Mouse (Mus musculus): Measurements from ENCODE around the gene Nrarp. TPM values are rescaled to one million over a fixed set of nuclear protein-coding genes. Genes with fewer than 3 reads are reported as not detected.

Nrarp gene
- polyA plus RNA-seq (2012; rRNA removed), result 46.0 and 69.2 TPM in 2 replicates

DNA sequence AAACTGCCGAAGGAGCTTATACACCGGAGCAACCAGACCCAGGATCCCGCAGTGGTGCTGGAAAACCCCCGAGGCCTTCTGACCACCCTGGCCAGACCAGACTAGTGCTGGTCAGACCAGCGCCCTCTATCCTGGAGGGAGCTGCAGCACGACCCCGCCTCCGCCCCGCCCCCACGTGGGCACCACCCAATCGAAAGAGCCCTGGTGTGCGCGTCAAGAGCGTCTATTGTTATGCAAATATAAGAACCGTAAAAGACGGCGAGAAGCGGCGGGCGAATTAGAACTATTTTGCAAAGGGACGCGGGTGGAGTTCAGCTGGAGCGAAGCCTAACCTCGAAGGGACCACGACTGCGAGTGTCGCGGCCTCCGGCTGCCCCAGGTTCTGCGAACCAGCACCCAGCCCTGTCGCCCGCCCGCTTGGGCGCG, at the start of gene Nrarp:
Gene Nrarp (plus strand): TSS at position 281 of the 426 bp plus-strand sequence.
- under 1% methylated on average over 35 of the region's 35 CpGs for WGBS
- TF ChIP-seq POLR2A (IDR thresholded peaks at IDR 0.05; ENCODE audit: borderline replicate concordance, extremely low read depth, low read depth, low read length) (peak; percentile 75; the same call in 1 of the 2 replicates), CTCF (IDR thresholded peaks at IDR 0.05; ENCODE audit: insufficient read depth, low read length) (0 out of 2 replicates have a peak, but pooled peaks have one; percentile 20)
- H3K4me3 ChIP-seq (replicated peaks; ENCODE audit: extremely low read depth, low read depth, low read length), result peak within 1 kb of the TSS; percentile 67
- peak; percentile 91 for DNase-seq
- peaks cover 24% of the 10 kb centered on the region for H3K4me1 ChIP-seq (ENCODE audit: control insufficient read depth, insufficient read depth, low read length)

DNA sequence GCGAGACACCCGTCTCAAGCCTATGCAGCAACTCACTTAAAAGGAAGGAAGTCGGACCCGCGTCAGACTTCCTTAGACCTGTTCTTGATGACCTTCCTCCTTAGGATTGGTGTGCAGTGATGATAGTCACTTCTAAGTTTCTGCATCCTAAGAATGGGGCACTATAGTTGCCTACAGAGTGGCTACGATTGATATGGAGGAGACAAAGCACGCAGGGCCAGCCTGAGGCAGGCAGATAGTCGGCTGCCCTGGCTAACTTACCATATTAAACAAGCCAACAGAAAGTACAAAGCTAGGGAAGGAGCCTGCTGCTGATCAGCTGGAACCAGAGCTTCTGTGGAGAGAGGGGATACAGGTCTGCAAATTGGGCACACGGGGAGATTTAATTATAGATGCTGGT, 49.0 kb upstream of the Nrarp start:
- H3K4me3 ChIP-seq (replicated peaks; ENCODE audit: extremely low read depth, low read depth, low read length), result no peak overlapping the region
- TF ChIP-seq POLR2A (IDR thresholded peaks at IDR 0.05; ENCODE audit: borderline replicate concordance, extremely low read depth, low read depth, low read length), result no peak
- TF ChIP-seq CTCF (IDR thresholded peaks at IDR 0.05; ENCODE audit: insufficient read depth, low read length), result no peak
- 57% methylated on average over 9 of the region's 9 CpGs for WGBS

DNA sequence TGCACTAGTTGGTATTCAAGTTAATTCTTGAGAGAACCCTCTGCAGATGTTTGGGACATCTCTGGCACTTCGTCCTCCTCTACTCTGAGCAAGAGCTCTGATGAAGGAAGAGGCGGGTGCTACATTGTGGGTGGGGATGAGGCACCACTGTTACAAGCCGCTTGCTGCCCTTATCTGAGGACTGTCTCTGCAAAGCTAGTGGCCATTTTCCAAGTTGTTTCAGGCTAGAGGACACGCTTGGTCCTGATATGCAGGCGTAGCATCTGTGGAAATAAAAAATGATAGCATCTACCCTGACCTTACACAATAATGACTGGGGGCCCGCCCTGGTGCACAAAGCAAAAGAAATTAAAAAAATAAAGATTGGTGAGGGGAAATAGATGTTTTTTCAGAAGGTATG, 42.7 kb upstream of the Nrarp start:
- no peaks in the 10 kb centered on the region for H3K4me1 ChIP-seq (ENCODE audit: control insufficient read depth, insufficient read depth, low read length)
- no peak for DNase-seq
- 28% methylated on average over 6 of the region's 6 CpGs for WGBS
- TF ChIP-seq CTCF (IDR thresholded peaks at IDR 0.05; ENCODE audit: insufficient read depth, low read length) (no peak), POLR2A (IDR thresholded peaks at IDR 0.05; ENCODE audit: borderline replicate concordance, extremely low read depth, low read depth, low read length) (no peak)
- no peak overlapping the region for H3K4me3 ChIP-seq (replicated peaks; ENCODE audit: extremely low read depth, low read depth, low read length)

More for the DNA sequence above, 49.0 kb upstream of the Nrarp start:
- no peak for DNase-seq
- H3K4me1 ChIP-seq (ENCODE audit: control insufficient read depth, insufficient read depth, low read length), result no peaks in the 10 kb centered on the region

DNA sequence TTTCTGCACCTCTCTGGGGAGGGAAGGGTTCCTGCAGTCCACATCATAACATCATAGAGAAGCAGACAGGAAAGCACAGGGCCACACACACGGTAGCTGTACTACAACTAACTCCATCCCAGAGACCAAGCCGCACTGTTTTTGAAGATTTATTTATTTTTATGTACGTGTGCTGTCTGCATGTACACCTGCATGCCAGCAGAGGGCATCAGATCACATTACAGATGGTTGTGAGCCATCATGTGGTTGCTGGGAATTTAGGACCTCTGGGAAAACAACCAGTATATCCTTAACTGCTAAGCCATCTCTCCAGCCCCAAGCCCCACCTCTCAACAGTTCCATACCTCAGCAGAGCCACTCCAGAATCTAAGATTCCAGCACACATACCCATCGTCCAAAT, 39.4 kb upstream of the Nrarp start:
- Histone ChIP-seq H3K4me3 (replicated peaks; ENCODE audit: extremely low read depth, low read depth, low read length) (no peak overlapping the region), H3K4me1 (ENCODE audit: control insufficient read depth, insufficient read depth, low read length) (peaks cover 12% of the 10 kb centered on the region)
- WGBS, result 61% methylated on average over 4 of the region's 4 CpGs
- TF ChIP-seq CTCF (IDR thresholded peaks at IDR 0.05; ENCODE audit: insufficient read depth, low read length) (no peak), POLR2A (IDR thresholded peaks at IDR 0.05; ENCODE audit: borderline replicate concordance, extremely low read depth, low read depth, low read length) (no peak)
- DNase-seq, result no peak

DNA sequence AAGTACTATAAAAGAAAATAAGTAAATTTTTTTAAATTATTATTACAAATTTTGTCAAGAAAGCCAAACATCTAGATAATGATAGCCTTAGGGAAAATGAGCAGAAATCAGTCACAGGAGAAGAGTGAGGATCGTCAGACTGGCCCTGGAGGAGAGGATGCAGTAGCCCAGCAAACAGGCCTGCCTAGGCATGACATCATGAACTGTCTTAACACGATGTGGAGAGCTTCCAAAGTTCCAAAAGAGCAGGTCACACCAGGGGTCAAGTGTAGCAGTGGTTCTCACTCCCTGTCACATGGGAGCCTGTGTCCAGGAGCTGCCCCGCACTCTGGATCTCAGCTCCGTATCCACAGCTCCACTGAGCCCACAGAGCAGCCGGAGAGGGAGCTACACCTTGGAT, 38.6 kb upstream of the Nrarp start:
- Histone ChIP-seq H3K4me3 (replicated peaks; ENCODE audit: extremely low read depth, low read depth, low read length) (no peak overlapping the region), H3K4me1 (ENCODE audit: control insufficient read depth, insufficient read depth, low read length) (peaks cover 15% of the 10 kb centered on the region)
- no peak for DNase-seq
- no peak for TF ChIP-seq POLR2A (IDR thresholded peaks at IDR 0.05; ENCODE audit: borderline replicate concordance, extremely low read depth, low read depth, low read length)
- TF ChIP-seq CTCF (IDR thresholded peaks at IDR 0.05; ENCODE audit: insufficient read depth, low read length), result no peak
- WGBS, result 69% methylated on average over 5 of the region's 5 CpGs

DNA sequence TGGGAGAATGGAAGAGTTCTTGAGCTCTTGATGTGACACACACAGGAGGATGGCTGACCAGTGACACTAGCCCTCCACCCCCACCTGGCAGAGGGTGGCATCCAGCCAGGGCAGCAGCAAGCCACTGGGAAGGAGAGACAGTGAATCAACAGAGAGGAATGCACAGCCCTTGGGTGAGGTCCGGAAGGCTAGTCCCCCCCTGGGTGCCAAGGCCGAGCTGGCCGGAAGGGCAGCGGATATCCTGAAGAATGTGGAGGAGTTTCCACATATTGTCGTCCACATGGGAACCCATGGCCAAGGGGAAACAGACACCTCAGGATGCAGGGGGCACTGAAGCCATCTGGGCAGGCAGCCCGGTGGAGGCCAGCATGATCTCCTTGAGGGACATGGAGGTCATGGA, 35.2 kb upstream of the Nrarp start:
- peaks cover 15% of the 10 kb centered on the region for H3K4me1 ChIP-seq (ENCODE audit: control insufficient read depth, insufficient read depth, low read length)
- H3K4me3 ChIP-seq (replicated peaks; ENCODE audit: extremely low read depth, low read depth, low read length), result no peak overlapping the region
- 42% methylated on average over 6 of the region's 6 CpGs for WGBS
- TF ChIP-seq CTCF (IDR thresholded peaks at IDR 0.05; ENCODE audit: insufficient read depth, low read length) (no peak), POLR2A (IDR thresholded peaks at IDR 0.05; ENCODE audit: borderline replicate concordance, extremely low read depth, low read depth, low read length) (no peak)
- DNase-seq, result peak; percentile 52

DNA sequence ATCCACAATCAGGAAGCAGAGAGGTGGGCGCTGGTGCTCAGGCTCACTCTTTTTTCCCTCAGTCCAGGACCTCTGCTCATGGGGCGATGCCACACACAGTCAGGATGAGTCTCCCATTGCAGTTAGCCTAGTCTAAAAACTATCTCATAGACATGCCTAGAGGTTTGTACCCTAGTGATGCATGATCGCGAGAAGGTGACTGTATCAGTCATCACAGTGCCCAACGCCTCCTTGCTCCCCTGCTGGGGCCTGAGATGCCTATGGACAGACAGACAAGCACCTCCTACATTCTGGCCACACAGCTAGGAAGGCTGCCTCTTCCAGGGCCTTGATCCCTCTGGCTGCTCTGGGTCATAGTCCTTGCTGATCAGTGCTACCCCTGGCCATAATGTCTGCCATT, 33.2 kb upstream of the Nrarp start:
- Histone ChIP-seq H3K4me1 (ENCODE audit: control insufficient read depth, insufficient read depth, low read length) (peaks cover 18% of the 10 kb centered on the region), H3K4me3 (replicated peaks; ENCODE audit: extremely low read depth, low read depth, low read length) (no peak overlapping the region)
- WGBS, result 86% methylated on average over 5 of the region's 5 CpGs
- no peak for DNase-seq
- TF ChIP-seq CTCF (IDR thresholded peaks at IDR 0.05; ENCODE audit: insufficient read depth, low read length) (no peak), POLR2A (IDR thresholded peaks at IDR 0.05; ENCODE audit: borderline replicate concordance, extremely low read depth, low read depth, low read length) (no peak)

DNA sequence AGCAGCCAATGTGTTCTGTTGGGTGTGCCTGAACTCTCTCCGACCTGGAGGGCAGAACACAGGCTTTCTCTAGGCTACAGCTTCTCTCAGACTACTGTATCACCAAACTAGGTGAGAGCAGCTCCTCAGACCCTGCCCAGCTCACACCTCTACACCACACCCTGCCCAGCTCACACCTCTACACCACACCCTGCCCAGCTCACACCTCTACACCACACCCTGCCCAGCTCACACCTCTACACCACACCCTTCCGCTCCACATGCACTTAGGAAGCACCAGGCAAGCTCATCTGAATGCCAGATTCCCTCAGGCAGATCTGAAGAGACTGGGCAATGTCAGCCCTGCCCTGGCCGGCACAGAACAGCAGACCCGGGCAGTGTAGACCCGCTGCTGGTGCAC, 32.7 kb upstream of the Nrarp start:
- WGBS, result 79% methylated on average over 5 of the region's 5 CpGs
- no peak overlapping the region for H3K4me3 ChIP-seq (replicated peaks; ENCODE audit: extremely low read depth, low read depth, low read length)
- H3K4me1 ChIP-seq (ENCODE audit: control insufficient read depth, insufficient read depth, low read length), result peaks cover 18% of the 10 kb centered on the region
- TF ChIP-seq POLR2A (IDR thresholded peaks at IDR 0.05; ENCODE audit: borderline replicate concordance, extremely low read depth, low read depth, low read length), result no peak
- TF ChIP-seq CTCF (IDR thresholded peaks at IDR 0.05; ENCODE audit: insufficient read depth, low read length), result no peak
- DNase-seq, result no peak

DNA sequence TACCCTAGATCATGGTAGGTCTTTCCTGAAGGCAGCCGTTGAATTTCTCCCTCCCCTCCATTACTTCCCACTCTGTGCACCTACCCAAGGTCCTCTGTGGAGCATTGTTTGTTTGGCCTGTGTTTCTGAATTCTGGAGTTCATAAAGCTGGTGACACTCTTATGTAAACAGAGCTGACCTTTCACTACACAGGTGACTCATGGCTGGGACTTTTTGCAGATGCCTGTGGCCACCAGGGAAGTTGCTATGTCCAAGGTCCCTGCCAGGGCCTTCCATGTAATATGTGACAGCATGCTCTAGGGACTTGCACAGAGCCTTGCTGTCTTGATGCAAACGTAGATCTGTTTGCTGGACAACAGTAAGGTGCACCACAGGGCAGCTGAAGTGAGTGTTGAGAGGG, 30.9 kb upstream of the Nrarp start:
- Histone ChIP-seq H3K4me3 (replicated peaks; ENCODE audit: extremely low read depth, low read depth, low read length) (no peak overlapping the region), H3K4me1 (ENCODE audit: control insufficient read depth, insufficient read depth, low read length) (peaks cover 14% of the 10 kb centered on the region)
- WGBS, result 69% methylated on average over 2 of the region's 2 CpGs
- DNase-seq, result no peak
- TF ChIP-seq CTCF (IDR thresholded peaks at IDR 0.05; ENCODE audit: insufficient read depth, low read length), result no peak
- no peak for TF ChIP-seq POLR2A (IDR thresholded peaks at IDR 0.05; ENCODE audit: borderline replicate concordance, extremely low read depth, low read depth, low read length)

DNA sequence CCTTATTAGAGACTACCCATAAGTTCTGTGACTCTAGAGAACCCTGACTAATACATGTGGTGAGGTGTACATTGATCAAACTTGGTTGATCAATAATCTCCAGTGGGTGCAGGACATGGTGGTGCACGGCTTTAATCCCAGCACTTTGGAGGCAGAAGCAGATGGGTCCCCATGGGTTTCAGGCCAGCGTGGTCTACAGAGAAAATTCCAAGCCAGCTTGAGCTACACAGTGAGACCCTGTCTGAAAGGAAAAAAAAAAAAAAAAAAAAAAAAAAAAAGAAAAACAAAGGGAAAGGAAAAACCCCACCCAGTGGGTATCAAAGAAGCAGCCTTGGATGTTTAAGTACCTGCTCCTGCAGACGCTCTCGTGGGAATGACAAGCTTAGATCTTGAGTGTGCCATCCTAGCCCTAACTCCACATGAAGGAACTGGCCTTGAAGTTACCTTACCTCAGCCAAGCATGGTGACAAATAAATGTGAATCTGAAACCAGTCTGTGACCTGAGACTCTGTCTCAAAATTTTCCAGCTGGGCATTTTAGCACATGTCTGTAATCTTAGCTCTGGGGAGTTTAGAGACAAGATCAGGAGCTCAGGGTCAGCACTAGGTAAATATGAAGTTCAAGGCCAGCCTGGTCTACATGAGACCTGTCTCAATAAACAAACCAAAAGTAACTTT, 29.1 kb upstream of the Nrarp start:
- DNase-seq, result no peak
- WGBS, result 56% methylated on average over 4 of the region's 4 CpGs
- TF ChIP-seq POLR2A (IDR thresholded peaks at IDR 0.05; ENCODE audit: borderline replicate concordance, extremely low read depth, low read depth, low read length) (no peak), CTCF (IDR thresholded peaks at IDR 0.05; ENCODE audit: insufficient read depth, low read length) (no peak)
- no peak overlapping the region for H3K4me3 ChIP-seq (replicated peaks; ENCODE audit: extremely low read depth, low read depth, low read length)
- peaks cover 4% of the 10 kb centered on the region for H3K4me1 ChIP-seq (ENCODE audit: control insufficient read depth, insufficient read depth, low read length)
